Mouse (Mus musculus): ENCODE measurements at regions not wholly inside any gene's neighbourhood (a gene's known extent, or its start where the extent isn't known, plus 50 kb on each side); places are given as distances from the start of the nearest gene placed in this dataset.

- 94% methylated on average over 2 of the region's 2 CpGs for WGBS
Observed at GRCm38 (mm10) chr3:35392657-35393056, 361.2 kb upstream of the Atp11b start.

GRCm38 (mm10) chr3:35400213-35400612 is 353.7 kb upstream of the Atp11b start:
- 0 out of 2 replicates have a peak, but pooled peaks cover 4% of the 10 kb centered on the region for H3K4me1 ChIP-seq
- no peaks in the 10 kb centered on the region for H3K27me3 ChIP-seq (replicated peaks)
- H3K4me2 ChIP-seq, result no peak overlapping the region
- no peaks in the 10 kb centered on the region for H3K9me3 ChIP-seq
- no peaks in the 10 kb centered on the region for H3K36me3 ChIP-seq
- 67% methylated on average over 6 of the region's 6 CpGs for WGBS
- no peak overlapping the region for H3K4me3 ChIP-seq
- H3K9ac ChIP-seq, result no peak overlapping the region
- no peak for ATAC-seq (ENCODE audit: extremely low read depth, insufficient number of reproducible peaks, low FRiP score, low TSS enrichment)
- no peak overlapping the region for H3K27ac ChIP-seq (replicated peaks)

More at GRCm38 (mm10) chr3:35392657-35393056, 361.2 kb upstream of the Atp11b start:
- ATAC-seq (ENCODE audit: extremely low read depth, insufficient number of reproducible peaks, low FRiP score, low TSS enrichment), result no peak
- Histone ChIP-seq H3K9ac (no peak overlapping the region), H3K4me1 (no peaks in the 10 kb centered on the region), H3K4me2 (no peak overlapping the region), H3K4me3 (no peak overlapping the region), H3K9me3 (no peaks in the 10 kb centered on the region), H3K27ac (replicated peaks) (no peak overlapping the region), H3K36me3 (no peaks in the 10 kb centered on the region), H3K27me3 (replicated peaks) (no peaks in the 10 kb centered on the region)

- H3K4me3 ChIP-seq, result no peak overlapping the region
- H3K36me3 ChIP-seq, result no peaks in the 10 kb centered on the region
- no peak overlapping the region for H3K4me2 ChIP-seq
- no peak overlapping the region for H3K9ac ChIP-seq
- no peaks in the 10 kb centered on the region for H3K9me3 ChIP-seq
- WGBS, result 84% methylated on average over 10 of the region's 10 CpGs
- H3K4me1 ChIP-seq, result peaks cover 4% of the 10 kb centered on the region; the same call in 1 of the 2 replicates
- H3K27me3 ChIP-seq (replicated peaks), result no peaks in the 10 kb centered on the region
- H3K27ac ChIP-seq (replicated peaks), result no peak overlapping the region
- ATAC-seq (ENCODE audit: extremely low read depth, insufficient number of reproducible peaks, low FRiP score, low TSS enrichment), result no peak
Observed at GRCm38 (mm10) chr3:35402666-35403065, 351.2 kb upstream of the Atp11b start.

GRCm38 (mm10) chr3:35403952-35404351 is 350.0 kb upstream of the Atp11b start:
- H3K27me3 ChIP-seq (replicated peaks), result no peaks in the 10 kb centered on the region
- ATAC-seq (ENCODE audit: extremely low read depth, insufficient number of reproducible peaks, low FRiP score, low TSS enrichment), result no peak

GRCm38 (mm10) chr3:35404492-35405390 is 349.2 kb upstream of the Atp11b start:
- H3K27ac ChIP-seq (replicated peaks), result peak overlapping the region; percentile 25; the same call in 1 of the 2 replicates
- ATAC-seq (ENCODE audit: extremely low read depth, insufficient number of reproducible peaks, low FRiP score, low TSS enrichment), result no peak
- no peaks in the 10 kb centered on the region for H3K36me3 ChIP-seq

More at GRCm38 (mm10) chr3:35403952-35404351, 350.0 kb upstream of the Atp11b start:
- H3K36me3 ChIP-seq, result no peaks in the 10 kb centered on the region
- H3K9ac ChIP-seq, result no peak overlapping the region
- H3K4me1 ChIP-seq, result peaks cover 4% of the 10 kb centered on the region; the same call in 1 of the 2 replicates
- 74% methylated on average over 5 of the region's 5 CpGs for WGBS
- H3K9me3 ChIP-seq, result no peaks in the 10 kb centered on the region
- no peak overlapping the region for H3K27ac ChIP-seq (replicated peaks)
- H3K4me2 ChIP-seq, result no peak overlapping the region
- no peak overlapping the region for H3K4me3 ChIP-seq

GRCm38 (mm10) chr3:35405621-35406079 is 348.3 kb upstream of the Atp11b start:
- no peak overlapping the region for H3K9ac ChIP-seq
- H3K36me3 ChIP-seq, result no peaks in the 10 kb centered on the region
- H3K9me3 ChIP-seq, result no peaks in the 10 kb centered on the region
- peaks cover 4% of the 10 kb centered on the region; the same call in 1 of the 2 replicates for H3K4me1 ChIP-seq
- H3K27ac ChIP-seq (replicated peaks), result no peak overlapping the region
- H3K4me3 ChIP-seq, result peak overlapping the region; percentile 30
- WGBS, result 61% methylated on average over 14 of the region's 14 CpGs
- no peak for ATAC-seq (ENCODE audit: extremely low read depth, insufficient number of reproducible peaks, low FRiP score, low TSS enrichment)
- no peaks in the 10 kb centered on the region for H3K27me3 ChIP-seq (replicated peaks)
- H3K4me2 ChIP-seq, result peak overlapping the region; percentile 59

More at GRCm38 (mm10) chr3:35404492-35405390, 349.2 kb upstream of the Atp11b start:
- Histone ChIP-seq H3K4me1 (peaks cover 4% of the 10 kb centered on the region; the same call in 1 of the 2 replicates), H3K9me3 (no peaks in the 10 kb centered on the region), H3K4me3 (peak overlapping the region; percentile 30), H3K9ac (peak overlapping the region; percentile 47; the same call in 1 of the 2 replicates), H3K27me3 (replicated peaks) (no peaks in the 10 kb centered on the region), H3K4me2 (peak overlapping the region; percentile 59)
- 17% methylated on average over 10 of the region's 10 CpGs for WGBS

- Histone ChIP-seq H3K4me2 (no peak overlapping the region), H3K27me3 (replicated peaks) (no peaks in the 10 kb centered on the region), H3K27ac (replicated peaks) (no peak overlapping the region), H3K9ac (no peak overlapping the region), H3K9me3 (no peaks in the 10 kb centered on the region), H3K4me1 (no peaks in the 10 kb centered on the region), H3K4me3 (no peak overlapping the region), H3K36me3 (no peaks in the 10 kb centered on the region)
- WGBS, result 94% methylated on average over 1 of the region's 1 CpGs
- no peak for ATAC-seq (ENCODE audit: extremely low read depth, insufficient number of reproducible peaks, low FRiP score, low TSS enrichment)
Observed at GRCm38 (mm10) chr3:35437687-35438086, 316.2 kb upstream of the Atp11b start.

- no peak for ATAC-seq (ENCODE audit: extremely low read depth, insufficient number of reproducible peaks, low FRiP score, low TSS enrichment)
- no peak overlapping the region for H3K27ac ChIP-seq (replicated peaks)
- H3K9ac ChIP-seq, result no peak overlapping the region
- no peaks in the 10 kb centered on the region for H3K36me3 ChIP-seq
- no peak overlapping the region for H3K4me3 ChIP-seq
- no peak overlapping the region for H3K4me2 ChIP-seq
- 0 out of 2 replicates have a peak, but pooled peaks cover 4% of the 10 kb centered on the region for H3K4me1 ChIP-seq
- no peaks in the 10 kb centered on the region for H3K9me3 ChIP-seq
- 32% methylated on average over 4 of the region's 4 CpGs for WGBS
- H3K27me3 ChIP-seq (replicated peaks), result 0 out of 2 replicates have a peak, but pooled peaks cover 4% of the 10 kb centered on the region
Observed at GRCm38 (mm10) chr3:35462858-35463257, 291.0 kb upstream of the Atp11b start.

GRCm38 (mm10) chr3:35464212-35464911 is 289.5 kb upstream of the Atp11b start:
- 0 out of 2 replicates have a peak, but pooled peaks cover 4% of the 10 kb centered on the region for H3K4me1 ChIP-seq
- H3K9me3 ChIP-seq, result no peaks in the 10 kb centered on the region
- no peak for ATAC-seq (ENCODE audit: extremely low read depth, insufficient number of reproducible peaks, low FRiP score, low TSS enrichment)
- H3K27me3 ChIP-seq (replicated peaks), result 0 out of 2 replicates have a peak, but pooled peaks cover 5% of the 10 kb centered on the region
- H3K9ac ChIP-seq, result no peak overlapping the region
- WGBS, result 76% methylated on average over 11 of the region's 11 CpGs
- H3K27ac ChIP-seq (replicated peaks), result no peak overlapping the region
- no peak overlapping the region for H3K4me2 ChIP-seq
- H3K36me3 ChIP-seq, result no peaks in the 10 kb centered on the region
- no peak overlapping the region for H3K4me3 ChIP-seq

- 0 out of 2 replicates have a peak, but pooled peaks cover 4% of the 10 kb centered on the region for H3K4me1 ChIP-seq
- H3K9me3 ChIP-seq, result no peaks in the 10 kb centered on the region
- 67% methylated on average over 3 of the region's 3 CpGs for WGBS
- no peaks in the 10 kb centered on the region for H3K36me3 ChIP-seq
- 0 out of 2 replicates have a peak, but pooled peaks cover 5% of the 10 kb centered on the region for H3K27me3 ChIP-seq (replicated peaks)
- H3K4me3 ChIP-seq, result no peak overlapping the region
- H3K27ac ChIP-seq (replicated peaks), result no peak overlapping the region
- no peak overlapping the region for H3K9ac ChIP-seq
- no peak overlapping the region for H3K4me2 ChIP-seq
- no peak for ATAC-seq (ENCODE audit: extremely low read depth, insufficient number of reproducible peaks, low FRiP score, low TSS enrichment)
Observed at GRCm38 (mm10) chr3:35465956-35466355, 287.9 kb upstream of the Atp11b start.

- Histone ChIP-seq H3K4me2 (no peak overlapping the region), H3K9me3 (no peaks in the 10 kb centered on the region), H3K36me3 (no peaks in the 10 kb centered on the region), H3K4me3 (no peak overlapping the region), H3K27ac (replicated peaks) (no peak overlapping the region), H3K9ac (no peak overlapping the region), H3K4me1 (0 out of 2 replicates have a peak, but pooled peaks cover 5% of the 10 kb centered on the region), H3K27me3 (replicated peaks) (0 out of 2 replicates have a peak, but pooled peaks cover 2% of the 10 kb centered on the region)
- no peak for ATAC-seq (ENCODE audit: extremely low read depth, insufficient number of reproducible peaks, low FRiP score, low TSS enrichment)
- WGBS, result 84% methylated on average over 7 of the region's 7 CpGs
Observed at GRCm38 (mm10) chr3:35473351-35473750, 280.6 kb upstream of the Atp11b start.

Data from heart, embryonic 13.5 days (tissue).